Mouse (Mus musculus): ENCODE measurements around the gene Inafm2. TPM values are rescaled to one million over a fixed set of nuclear protein-coding genes. Genes with fewer than 3 reads are reported as not detected.

Gene Inafm2
- polyA plus RNA-seq, 1 experiment from 2014 or later: 23.7 TPM

DNA sequence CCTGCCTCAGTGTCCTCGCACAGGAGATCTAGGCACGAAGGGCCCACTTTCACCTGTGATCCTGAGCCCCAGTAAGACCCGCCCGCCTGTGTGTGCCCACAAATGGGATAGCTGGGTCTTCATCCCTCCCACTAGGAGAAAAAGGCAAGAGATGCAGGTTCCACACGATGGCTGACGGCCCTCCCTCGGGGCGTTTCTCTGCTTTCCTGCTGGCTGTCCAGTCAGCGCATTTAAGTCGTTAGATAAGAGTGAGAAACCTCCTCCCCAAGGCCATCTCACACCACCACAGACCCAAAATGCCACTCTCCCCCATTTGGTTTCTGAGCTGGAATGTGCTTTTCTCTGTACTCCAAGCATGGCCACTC lies 17.2 kb downstream of the Inafm2 start:
- H3K4me1 ChIP-seq (replicated peaks): peaks cover 51% of the 10 kb centered on the region
- H3K36me3 ChIP-seq: no peaks in the 10 kb centered on the region
- peak overlapping the region; percentile 51 for H3K4me2 ChIP-seq
- peak overlapping the region; percentile 19; the same call in 1 of the 2 replicates for H3K4me3 ChIP-seq
- no peaks in the 10 kb centered on the region for H3K9me3 ChIP-seq
- peak overlapping the region; percentile 66 for H3K9ac ChIP-seq
- peaks cover 8% of the 10 kb centered on the region; the same call in 1 of the 2 replicates for H3K27me3 ChIP-seq
- 11% methylated on average over 10 of the region's 10 CpGs for WGBS
- ATAC-seq (ENCODE audit: low read depth): no peak; the same call in 1 of the 2 replicates
- peak overlapping the region; percentile 98 for H3K27ac ChIP-seq (replicated peaks)

DNA sequence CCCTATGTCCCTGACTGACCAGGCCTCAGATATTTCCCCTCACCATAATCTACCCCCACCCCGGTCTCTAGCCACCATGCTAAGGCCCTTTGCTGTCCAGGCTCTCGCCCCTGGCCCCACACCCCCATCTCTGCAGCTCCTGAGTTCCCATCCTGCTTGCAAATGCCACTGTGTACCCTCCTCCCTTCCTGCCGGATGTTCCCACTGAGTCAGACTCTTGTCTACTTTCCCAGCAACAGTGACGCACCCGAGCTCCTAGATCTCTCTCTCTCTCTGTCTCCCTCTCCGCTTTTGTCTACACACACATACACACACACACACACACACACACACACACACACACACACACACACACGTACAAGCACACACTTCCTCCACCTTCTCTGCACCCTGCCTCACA lies 17.9 kb downstream of the Inafm2 start:
- Histone ChIP-seq H3K4me1 (replicated peaks) (peaks cover 51% of the 10 kb centered on the region), H3K9ac (0 out of 2 replicates have a peak overlapping the region, but pooled peaks have one; percentile 66), H3K4me3 (no peak overlapping the region), H3K9me3 (no peaks in the 10 kb centered on the region), H3K4me2 (no peak overlapping the region), H3K27me3 (0 out of 2 replicates have a peak, but pooled peaks cover 4% of the 10 kb centered on the region), H3K36me3 (no peaks in the 10 kb centered on the region), H3K27ac (replicated peaks) (peak overlapping the region; percentile 98)
- 66% methylated on average over 7 of the region's 7 CpGs for WGBS
- no peak for ATAC-seq (ENCODE audit: low read depth)

DNA sequence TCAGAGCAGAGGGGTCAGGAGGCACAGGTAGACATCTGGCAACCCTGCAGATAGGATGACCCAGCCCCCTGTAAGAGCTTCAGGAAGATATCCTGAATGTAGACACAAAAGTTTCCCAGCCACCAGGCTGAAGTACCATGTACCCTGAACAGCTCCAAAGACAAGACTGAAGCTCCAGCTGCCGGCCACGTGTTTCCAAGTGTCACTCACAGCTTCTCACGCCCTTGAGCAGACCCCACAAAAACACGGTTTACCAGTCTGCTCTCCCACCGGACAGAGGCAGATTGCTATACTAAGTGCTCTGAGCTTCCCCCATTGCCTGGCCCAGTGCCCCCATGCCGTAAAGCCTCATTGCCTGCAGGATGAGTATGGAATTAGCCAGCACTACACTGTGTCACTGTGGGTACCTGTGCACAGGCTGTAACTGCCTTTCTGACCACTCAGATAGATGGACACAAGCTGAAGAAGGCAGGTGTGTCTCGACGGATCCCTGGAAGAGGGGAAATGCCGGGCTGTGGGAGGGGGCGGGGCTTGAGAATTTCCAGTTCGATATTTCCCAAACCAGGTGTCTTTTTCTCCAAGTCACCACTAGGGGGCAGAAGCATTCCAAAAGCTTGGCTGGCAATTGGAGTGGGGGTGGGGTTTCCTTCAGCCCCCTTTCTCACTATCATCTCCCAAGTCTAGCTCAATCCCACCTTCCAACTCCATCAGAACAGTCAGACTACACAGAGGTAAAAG lies 18.7 kb downstream of the Inafm2 start:
- no peak for ATAC-seq (ENCODE audit: low read depth)
- Histone ChIP-seq H3K9me3 (no peaks in the 10 kb centered on the region), H3K4me3 (no peak overlapping the region), H3K9ac (no peak overlapping the region), H3K4me2 (peak overlapping the region; percentile 21; the same call in 1 of the 2 replicates), H3K27me3 (no peaks in the 10 kb centered on the region), H3K36me3 (no peaks in the 10 kb centered on the region), H3K27ac (replicated peaks) (peak overlapping the region; percentile 38; the same call in 1 of the 2 replicates), H3K4me1 (replicated peaks) (peaks cover 51% of the 10 kb centered on the region)
- WGBS: 25% methylated on average over 11 of the region's 11 CpGs

DNA sequence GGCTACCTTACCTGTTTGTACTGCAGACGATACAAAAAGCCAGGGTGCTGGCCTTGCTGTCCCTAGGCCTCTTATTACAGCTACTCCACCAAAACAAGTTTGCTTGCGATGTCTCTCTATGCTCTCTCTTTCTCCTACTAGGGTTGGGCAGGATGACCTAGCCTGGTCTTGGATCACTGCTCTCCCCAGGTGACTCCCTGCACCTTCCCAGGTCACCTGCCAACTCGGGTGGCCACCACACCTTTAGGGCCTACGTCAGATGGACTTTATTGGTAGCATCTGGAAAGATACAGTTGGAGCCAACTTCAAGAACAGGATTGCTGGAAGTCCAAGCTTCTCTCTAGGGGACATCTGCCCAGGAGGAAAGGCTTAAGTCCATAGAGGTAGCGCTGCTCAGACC lies 19.3 kb downstream of the Inafm2 start:
- H3K9ac ChIP-seq: no peak overlapping the region
- no peak overlapping the region for H3K4me2 ChIP-seq
- H3K27ac ChIP-seq (replicated peaks): no peak overlapping the region
- H3K36me3 ChIP-seq: no peaks in the 10 kb centered on the region
- H3K27me3 ChIP-seq: no peaks in the 10 kb centered on the region
- WGBS: 86% methylated on average over 5 of the region's 5 CpGs
- H3K4me1 ChIP-seq (replicated peaks): peaks cover 44% of the 10 kb centered on the region
- no peaks in the 10 kb centered on the region for H3K9me3 ChIP-seq
- H3K4me3 ChIP-seq: no peak overlapping the region
- ATAC-seq (ENCODE audit: low read depth): no peak

DNA sequence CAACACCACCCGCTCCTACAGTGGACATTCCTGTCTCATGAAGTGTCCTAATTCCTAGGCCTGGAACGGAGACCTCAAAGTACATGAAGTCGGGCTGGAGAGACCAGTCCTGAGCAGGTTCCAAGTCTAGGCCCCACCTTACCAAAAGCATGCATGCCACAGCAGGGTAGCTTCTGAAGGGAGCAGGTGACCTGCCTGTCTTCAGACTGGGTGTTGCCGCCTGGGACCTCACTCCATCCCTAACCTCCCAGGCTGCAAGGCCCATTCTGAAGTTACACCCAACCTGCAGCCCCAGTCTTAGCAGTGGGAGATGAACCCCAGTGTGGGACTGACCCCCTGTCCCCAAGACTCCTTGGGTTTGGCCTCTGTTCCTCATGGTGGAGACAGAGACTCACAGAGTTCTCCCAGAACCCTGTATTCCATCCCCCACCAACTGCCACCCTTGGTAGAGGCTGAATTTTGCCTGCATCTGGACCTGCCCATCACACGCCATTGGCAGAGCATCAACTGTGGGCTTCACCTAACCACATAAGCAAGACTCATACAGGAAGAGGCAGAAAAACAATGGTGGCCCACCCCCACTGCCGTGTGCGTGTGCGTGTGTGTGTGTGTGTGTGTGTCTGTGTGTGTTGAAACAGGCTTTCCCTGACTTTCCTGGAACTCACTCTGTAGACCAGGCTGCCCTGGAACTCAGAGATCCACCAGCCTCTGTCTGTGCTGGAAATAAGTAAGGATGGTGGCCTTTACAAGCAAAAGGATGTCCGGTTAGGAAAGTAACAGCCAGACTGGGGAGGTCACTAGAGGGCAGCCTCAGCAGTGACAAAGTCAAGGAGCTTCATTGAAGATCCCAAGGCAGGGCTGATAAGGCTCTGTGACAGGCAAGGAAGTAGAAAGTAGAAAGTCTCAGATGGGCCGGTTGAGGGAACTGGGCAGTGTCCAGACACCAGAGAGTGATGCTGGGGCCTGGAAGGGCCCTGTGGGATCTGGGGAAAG lies 20.8 kb downstream of the Inafm2 start:
- no peak overlapping the region for H3K4me3 ChIP-seq
- H3K9me3 ChIP-seq: no peaks in the 10 kb centered on the region
- peaks cover 30% of the 10 kb centered on the region for H3K4me1 ChIP-seq (replicated peaks)
- no peak for ATAC-seq (ENCODE audit: low read depth)
- WGBS: 79% methylated on average over 10 of the region's 10 CpGs
- H3K4me2 ChIP-seq: no peak overlapping the region
- no peak overlapping the region for H3K9ac ChIP-seq
- no peaks in the 10 kb centered on the region for H3K36me3 ChIP-seq
- no peak overlapping the region for H3K27ac ChIP-seq (replicated peaks)
- H3K27me3 ChIP-seq: no peaks in the 10 kb centered on the region

DNA sequence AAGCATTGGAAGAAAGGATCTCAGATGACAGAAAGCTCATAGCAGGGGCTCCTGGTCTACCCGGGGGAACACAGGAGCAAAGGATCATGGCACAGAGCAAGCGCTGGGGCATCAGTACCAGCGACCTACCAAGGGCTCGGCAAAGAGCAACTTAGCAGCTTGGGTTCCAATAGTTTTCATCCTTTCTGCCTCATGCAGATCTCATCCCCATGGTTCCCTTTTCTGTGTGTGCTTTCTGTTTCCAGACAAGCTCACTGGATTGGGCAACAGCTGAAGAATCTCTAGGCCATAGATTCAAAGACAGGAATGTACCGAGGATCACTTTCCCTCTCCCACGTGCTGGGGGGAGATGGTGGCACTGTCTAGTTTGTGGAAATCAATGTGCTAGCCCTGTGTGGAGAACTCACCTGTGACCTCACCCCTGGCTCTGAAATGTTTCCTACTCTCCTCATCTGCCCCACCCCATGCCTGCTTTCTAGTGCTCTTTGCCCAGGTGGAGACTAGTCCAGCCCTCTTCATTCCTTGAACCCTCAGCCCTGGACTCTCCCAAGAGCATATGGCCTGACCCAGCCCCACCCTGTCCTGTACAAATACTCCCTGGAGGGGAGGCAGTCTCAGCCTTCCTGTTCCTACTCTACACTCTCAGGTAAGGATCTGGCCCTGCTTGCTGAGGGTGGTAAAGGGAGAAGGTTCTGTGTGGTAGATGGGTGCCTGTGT lies 26.8 kb downstream of the Inafm2 start, which contains the start of gene Phgr1:
TSS of gene Phgr1 (plus strand) at position 612 of the 717 bp plus-strand sequence.
- no peaks in the 10 kb centered on the region for H3K36me3 ChIP-seq
- no peaks in the 10 kb centered on the region; the same call in 1 of the 2 replicates for H3K4me1 ChIP-seq (replicated peaks)
- no peak within 1 kb of the TSS for H3K4me2 ChIP-seq
- no peak within 1 kb of the TSS for H3K9ac ChIP-seq
- H3K27ac ChIP-seq (replicated peaks): no peak within 1 kb of the TSS
- no peaks in the 10 kb centered on the region for H3K9me3 ChIP-seq
- H3K4me3 ChIP-seq: no peak within 1 kb of the TSS
- no peak for ATAC-seq (ENCODE audit: low read depth)
- 84% methylated on average over 6 of the region's 6 CpGs for WGBS
- peaks cover 6% of the 10 kb centered on the region; the same call in 1 of the 2 replicates for H3K27me3 ChIP-seq

DNA sequence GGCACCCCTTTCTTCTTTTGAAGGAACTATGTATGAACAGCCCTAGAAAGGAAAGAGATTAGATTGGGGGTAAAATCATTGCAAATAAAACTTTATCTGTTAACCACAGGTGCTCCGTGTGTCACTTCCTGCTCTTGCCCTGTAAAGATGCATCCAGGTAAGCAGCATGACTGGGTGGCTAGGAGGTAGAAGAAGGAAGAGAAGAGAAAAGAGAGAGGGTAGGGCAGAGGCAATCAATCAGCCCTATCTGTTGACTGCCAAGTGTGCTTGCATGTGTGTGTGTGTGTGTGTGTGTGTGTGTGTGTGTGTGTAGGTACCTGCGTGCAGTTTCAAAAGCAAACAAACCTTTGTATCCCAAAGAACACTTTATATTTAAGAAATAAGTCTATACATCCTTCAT lies 29.0 kb downstream of the Inafm2 start:
- H3K27me3 ChIP-seq: peaks cover 6% of the 10 kb centered on the region; the same call in 1 of the 2 replicates
- no peak overlapping the region for H3K9ac ChIP-seq
- 86% methylated on average over 2 of the region's 2 CpGs for WGBS
- H3K4me1 ChIP-seq (replicated peaks): peaks cover 6% of the 10 kb centered on the region
- no peak overlapping the region for H3K27ac ChIP-seq (replicated peaks)
- no peak overlapping the region for H3K4me3 ChIP-seq
- no peaks in the 10 kb centered on the region for H3K36me3 ChIP-seq
- H3K4me2 ChIP-seq: no peak overlapping the region
- H3K9me3 ChIP-seq: no peaks in the 10 kb centered on the region
- ATAC-seq (ENCODE audit: low read depth): no peak

DNA sequence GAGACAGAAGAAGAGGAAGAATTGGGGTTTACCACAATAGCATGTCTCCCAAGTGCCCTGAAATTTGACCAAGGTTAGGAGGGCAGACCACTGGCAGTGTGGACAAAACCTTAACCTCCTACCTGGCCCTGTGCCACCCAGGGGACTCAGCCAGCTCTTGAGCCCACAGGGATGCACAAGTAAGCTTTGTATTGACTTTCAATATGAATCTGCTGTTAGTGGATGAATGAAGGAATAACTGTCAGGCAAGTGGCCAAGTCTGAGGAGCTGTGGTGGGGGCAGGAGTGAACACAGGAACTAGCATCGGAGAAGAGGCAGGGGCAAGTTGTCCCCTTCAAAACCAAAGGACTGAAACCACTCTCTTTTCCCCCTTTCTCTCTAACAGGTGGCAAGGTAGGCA lies 29.8 kb downstream of the Inafm2 start:
- peaks cover 13% of the 10 kb centered on the region for H3K4me1 ChIP-seq (replicated peaks)
- no peak overlapping the region for H3K27ac ChIP-seq (replicated peaks)
- no peaks in the 10 kb centered on the region for H3K9me3 ChIP-seq
- H3K36me3 ChIP-seq: no peaks in the 10 kb centered on the region
- H3K27me3 ChIP-seq: peaks cover 6% of the 10 kb centered on the region; the same call in 1 of the 2 replicates
- H3K4me3 ChIP-seq: no peak overlapping the region
- no peak overlapping the region for H3K9ac ChIP-seq
- no peak overlapping the region for H3K4me2 ChIP-seq
- ATAC-seq (ENCODE audit: low read depth): no peak
- 61% methylated on average over 1 of the region's 1 CpGs for WGBS

DNA sequence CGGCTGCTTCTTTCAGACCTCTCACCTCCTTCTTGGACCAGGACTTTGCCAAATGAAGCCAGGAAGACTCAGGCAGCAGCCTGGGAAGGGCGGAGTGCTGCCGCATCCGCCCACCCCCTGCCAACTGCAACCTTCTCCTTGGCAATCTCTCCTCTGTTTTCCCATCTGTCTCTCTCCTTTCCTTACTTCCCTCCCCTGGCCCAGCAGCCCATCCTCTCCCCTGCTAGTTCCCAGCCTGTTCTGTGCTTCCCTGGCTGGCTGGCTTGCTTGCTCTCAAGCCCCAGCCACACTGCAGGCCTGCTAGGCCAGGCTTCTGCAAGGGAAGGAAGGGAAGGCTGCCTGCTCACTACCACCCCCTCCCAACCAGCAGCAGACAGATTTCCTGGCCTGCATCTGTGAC lies 30.3 kb downstream of the Inafm2 start:
- 85% methylated on average over 3 of the region's 4 CpGs for WGBS
- no peak overlapping the region for H3K4me3 ChIP-seq
- H3K27me3 ChIP-seq: peaks cover 6% of the 10 kb centered on the region; the same call in 1 of the 2 replicates
- no peak overlapping the region for H3K4me2 ChIP-seq
- ATAC-seq (ENCODE audit: low read depth): no peak
- no peak overlapping the region for H3K27ac ChIP-seq (replicated peaks)
- no peak overlapping the region for H3K9ac ChIP-seq
- H3K9me3 ChIP-seq: no peaks in the 10 kb centered on the region
- H3K4me1 ChIP-seq (replicated peaks): peaks cover 18% of the 10 kb centered on the region
- H3K36me3 ChIP-seq: no peaks in the 10 kb centered on the region

DNA sequence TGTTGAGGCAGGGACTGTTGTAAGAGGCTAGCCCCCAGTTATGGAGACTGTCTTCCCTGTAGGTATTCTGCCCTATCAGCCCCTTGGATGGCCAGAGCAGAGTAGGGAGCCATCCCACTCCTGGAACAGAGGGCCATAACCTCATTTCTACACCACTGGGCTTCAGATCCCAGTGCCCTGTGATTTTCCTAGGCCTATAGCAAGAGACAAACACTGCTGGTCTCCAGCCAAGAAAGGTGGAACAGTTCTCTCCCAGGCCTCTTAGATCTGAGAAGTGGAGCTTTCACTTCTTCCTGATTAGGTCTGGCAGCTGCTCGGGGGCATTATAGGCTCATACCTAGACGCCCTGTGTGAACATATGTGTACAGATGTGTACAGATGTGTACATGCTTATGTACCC lies 30.7 kb downstream of the Inafm2 start:
- Histone ChIP-seq H3K27ac (replicated peaks) (no peak overlapping the region), H3K4me1 (replicated peaks) (peaks cover 21% of the 10 kb centered on the region), H3K27me3 (peaks cover 6% of the 10 kb centered on the region; the same call in 1 of the 2 replicates), H3K9me3 (no peaks in the 10 kb centered on the region), H3K36me3 (no peaks in the 10 kb centered on the region), H3K4me2 (no peak overlapping the region), H3K9ac (no peak overlapping the region), H3K4me3 (no peak overlapping the region)
- WGBS: 78% methylated on average over 2 of the region's 2 CpGs
- no peak for ATAC-seq (ENCODE audit: low read depth)

DNA sequence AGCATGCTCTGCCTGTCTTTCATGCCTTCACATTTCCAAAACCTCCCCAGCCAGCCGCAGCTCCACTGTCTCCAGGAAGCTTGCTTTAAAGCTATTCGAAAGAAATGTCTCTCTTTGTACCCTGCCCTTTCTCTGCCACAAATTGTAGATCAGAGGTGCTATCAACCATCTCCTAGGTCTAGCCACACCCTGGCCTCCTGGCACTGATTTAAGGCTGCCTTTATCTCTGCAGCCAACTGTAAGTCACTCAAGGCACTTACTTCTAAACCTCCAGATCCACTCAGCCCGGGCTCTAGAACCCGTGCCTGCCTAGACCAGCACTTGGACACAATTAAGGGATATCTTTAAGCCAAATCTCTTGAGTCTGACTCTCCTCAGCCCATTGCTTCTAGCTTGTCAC lies 32.9 kb downstream of the Inafm2 start:
- Histone ChIP-seq H3K9me3 (no peaks in the 10 kb centered on the region), H3K4me2 (no peak overlapping the region), H3K9ac (no peak overlapping the region), H3K36me3 (no peaks in the 10 kb centered on the region), H3K4me3 (no peak overlapping the region), H3K27ac (replicated peaks) (0 out of 2 replicates have a peak overlapping the region, but pooled peaks have one; percentile 72), H3K4me1 (replicated peaks) (peaks cover 21% of the 10 kb centered on the region), H3K27me3 (no peaks in the 10 kb centered on the region)
- WGBS: 76% methylated on average over 4 of the region's 4 CpGs
- no peak for ATAC-seq (ENCODE audit: low read depth)

Data from neural tube, embryonic 13.5 days (tissue).